In the genomic region with DNA sequence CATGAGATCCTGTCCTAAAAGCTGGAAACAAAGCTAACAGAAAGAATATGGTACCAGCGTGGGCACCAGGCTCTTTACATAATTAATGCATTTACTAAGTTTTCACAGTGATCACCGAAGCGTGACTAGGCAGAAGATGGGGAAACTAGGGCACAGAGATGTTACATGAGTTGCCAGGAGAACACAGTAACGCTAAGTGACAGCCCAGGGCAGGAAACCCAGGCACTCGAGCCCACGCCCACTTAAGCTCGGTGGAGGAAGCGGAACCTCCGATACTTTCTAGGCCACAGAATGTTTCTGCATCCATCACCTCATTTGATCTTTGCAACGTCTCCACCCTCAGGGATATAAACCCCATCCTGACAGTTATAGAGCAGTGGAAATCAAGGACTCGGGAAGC, we compare ENCODE assay signal across 29 mouse cellular contexts. TPM values are rescaled to one million over a fixed set of nuclear protein-coding genes. Genes with fewer than 3 reads are reported as not detected.
DNase-seq lines count a peak whose midpoint lies in the region; ATAC-seq lines count a peak whose summit lies in the region.
"Had no signal": no experiment of that assay in that cellular context is flagged by ENCODE, and none has a peak within 500 bp of the region (broad histone marks: within the 10 kb centered on the region; RNA-seq: fewer than 3 reads in every experiment).

No protein-coding gene starts in this region.

- peaks cover 11% of the 10 kb centered on the region for H3K4me1 ChIP-seq in embryonic facial prominence, embryonic 13.5 days
- peaks cover 30% of the 10 kb centered on the region for H3K4me1 ChIP-seq in embryonic facial prominence, embryonic 10.5 days

- DNase-seq in embryonic facial prominence, embryonic 10.5 days (ENCODE audit: low spot score) = no peak
- DNase-seq in thymus, postnatal 14 days = peak; percentile 44
- no peak for DNase-seq in thymus, postnatal 25 days
- no peak for DNase-seq in natural killer cell, adult 2 months (ENCODE audit: low spot score in 2 of 2)
- DNase-seq: cerebellum, adult 11-12 months; cerebellum, postnatal 14 days; gastrocnemius, postnatal 36 days; kidney, postnatal 25 days; layer of hippocampus, postnatal 36 days; lung, adult 18-20 months; lung, postnatal 10 days; right cerebral cortex, postnatal 14 days had no signal

- H3K27ac ChIP-seq in embryonic facial prominence, embryonic 13.5 days = no peak overlapping the region
- no peak overlapping the region for H3K27ac ChIP-seq in embryonic facial prominence, embryonic 10.5 days (replicated peaks)
- H3K27ac ChIP-seq: forebrain, embryonic 12.5 days; hindbrain, embryonic 14.5 days; layer of hippocampus, adult 2 months; limb, embryonic 13.5 days; liver, embryonic 12.5 days; midbrain, embryonic 15.5 days; neural tube, embryonic 15.5 days had no signal

- peak overlapping the region; percentile 0; the same call in 1 of the 2 replicates for H3K9ac ChIP-seq in embryonic facial prominence, embryonic 13.5 days
- H3K9ac ChIP-seq: forebrain, embryonic 12.5 days; hindbrain, embryonic 14.5 days; limb, embryonic 13.5 days; liver, embryonic 12.5 days; midbrain, embryonic 15.5 days; neural tube, embryonic 15.5 days had no signal

- H3K9me3 ChIP-seq in embryonic facial prominence, embryonic 13.5 days = no peaks in the 10 kb centered on the region
- H3K9me3 ChIP-seq in embryonic facial prominence, embryonic 10.5 days = no peaks in the 10 kb centered on the region
- H3K9me3 ChIP-seq: forebrain, embryonic 12.5 days; G1E; limb, embryonic 13.5 days; liver, embryonic 12.5 days; midbrain, embryonic 15.5 days; neural tube, embryonic 15.5 days had no signal

- WGBS in embryonic facial prominence, embryonic 13.5 days = 74% methylated on average over 11 of the region's 11 CpGs
- WGBS in embryonic facial prominence, embryonic 10.5 days = 88% methylated on average over 11 of the region's 11 CpGs

- no peak overlapping the region for H3K4me2 ChIP-seq in embryonic facial prominence, embryonic 13.5 days
- H3K4me2 ChIP-seq: forebrain, embryonic 12.5 days; hindbrain, embryonic 14.5 days; limb, embryonic 13.5 days; liver, embryonic 12.5 days; midbrain, embryonic 15.5 days; neural tube, embryonic 15.5 days had no signal

- no peak overlapping the region for H3K4me3 ChIP-seq in embryonic facial prominence, embryonic 13.5 days
- H3K4me3 ChIP-seq in embryonic facial prominence, embryonic 10.5 days = no peak overlapping the region
- H3K4me3 ChIP-seq: erythroblast, embryonic 14.5 days; forebrain, embryonic 12.5 days; layer of hippocampus, adult 2 months; limb, embryonic 13.5 days; liver, embryonic 12.5 days; midbrain, embryonic 15.5 days; myocyte; neural tube, embryonic 15.5 days had no signal

- H3K36me3 ChIP-seq in embryonic facial prominence, embryonic 13.5 days = peaks cover 92% of the 10 kb centered on the region
- peaks cover 47% of the 10 kb centered on the region for H3K36me3 ChIP-seq in embryonic facial prominence, embryonic 10.5 days (replicated peaks)
- H3K36me3 ChIP-seq: G1E; liver, embryonic 12.5 days had no signal

- ATAC-seq in embryonic facial prominence, embryonic 13.5 days (ENCODE audit: insufficient number of reproducible peaks, insufficient read depth, low FRiP score, low TSS enrichment, low read depth) = no peak
- ATAC-seq in hematopoietic stem cell, adult 5-6 weeks (replicated peaks in 1 of 2; ENCODE audit: insufficient read depth in 1 of 2, low FRiP score in 2 of 2, low TSS enrichment in 1 of 2, low read depth in 1 of 2, poor library complexity in 2 of 2, severe bottlenecking in 2 of 2) = peak; percentile 50 to 65
- ATAC-seq in neutrophil, adult 5-6 weeks (ENCODE audit: extremely low read depth, insufficient number of reproducible peaks, low FRiP score, poor library complexity, severe bottlenecking) = peak; percentile 40; the same call in 1 of the 2 replicates
- ATAC-seq in erythroblast, adult 5-6 weeks (replicated peaks; ENCODE audit: low FRiP score, poor library complexity, severe bottlenecking) = no peak
- ATAC-seq: intestine, postnatal 0 days; liver, embryonic 12.5 days; midbrain, embryonic 15.5 days; Patski had no signal

- no peaks in the 10 kb centered on the region for H3K27me3 ChIP-seq in embryonic facial prominence, embryonic 13.5 days
- H3K27me3 ChIP-seq in embryonic facial prominence, embryonic 10.5 days (replicated peaks; ENCODE audit: low read depth, poor library complexity, severe bottlenecking) = peaks cover 38% of the 10 kb centered on the region
- H3K27me3 ChIP-seq: midbrain, embryonic 15.5 days; neural tube, embryonic 15.5 days; Patski had no signal

RNA-seq across cellular contexts. Expression of a gene that starts 12.1 kb away (rescaled TPM):
- polyA plus RNA-seq in embryonic facial prominence, embryonic 13.5 days (2015; fragmentation: Nextera tagmentation; extraction: Ambion mirVana) = 9.6 and 14.7 TPM in 2 replicates
- 15.6 and 19.2 TPM in 2 replicates for polyA plus RNA-seq in embryonic facial prominence, embryonic 10.5 days (2016; fragmentation: Nextera tagmentation; extraction: Ambion mirVana)
- total RNA-seq in hematopoietic stem cell, adult 5-6 weeks (2017) = 1.3 and 3.2 TPM in 2 replicates
- 54.0 and 56.4 TPM in 2 replicates for total RNA-seq in neutrophil, adult 5-6 weeks (2017)
- total RNA-seq in erythroblast, adult 5-6 weeks (2015; ENCODE audit: low replicate concordance) = 0.96 and 5.9 TPM in 2 replicates
- total RNA-seq in erythroblast, adult 5-6 weeks (2017; ENCODE audit: low replicate concordance) = 1.5 and 2.6 TPM in 2 replicates
- polyA plus RNA-seq: erythroblast, embryonic 14.5 days; G1E had no signal

RNA-seq across cellular contexts. Expression of a gene that starts 14.7 kb away (rescaled TPM):
- 16.6 and 17.3 TPM in 2 replicates for polyA plus RNA-seq in embryonic facial prominence, embryonic 13.5 days (2015; fragmentation: Nextera tagmentation; extraction: Ambion mirVana)
- 5.3 and 5.7 TPM in 2 replicates for polyA plus RNA-seq in embryonic facial prominence, embryonic 10.5 days (2016; fragmentation: Nextera tagmentation; extraction: Ambion mirVana)
- 2.9 and 6.9 TPM in 2 replicates for total RNA-seq in hematopoietic stem cell, adult 5-6 weeks (2017)
- total RNA-seq in neutrophil, adult 5-6 weeks (2017) = 4.1 and 4.8 TPM in 2 replicates
- total RNA-seq in erythroblast, adult 5-6 weeks (2015; ENCODE audit: low replicate concordance) = not detected in 2 replicates
- 0.34 TPM in 1 of 2 replicates, not detected in the other for total RNA-seq in erythroblast, adult 5-6 weeks (2017; ENCODE audit: low replicate concordance)

RNA-seq across cellular contexts. Expression of a gene that starts 18.4 kb away (rescaled TPM):
- 983 and 1,161 TPM in 2 replicates for polyA plus RNA-seq in embryonic facial prominence, embryonic 13.5 days (2015; fragmentation: Nextera tagmentation; extraction: Ambion mirVana)
- 1,206 and 1,219 TPM in 2 replicates for polyA plus RNA-seq in embryonic facial prominence, embryonic 10.5 days (2016; fragmentation: Nextera tagmentation; extraction: Ambion mirVana)
- total RNA-seq in hematopoietic stem cell, adult 5-6 weeks (2017) = 1,707 and 1,745 TPM in 2 replicates
- total RNA-seq in neutrophil, adult 5-6 weeks (2017) = 1,086 and 1,116 TPM in 2 replicates
- total RNA-seq in erythroblast, adult 5-6 weeks (2015; ENCODE audit: low replicate concordance) = 701 and 899 TPM in 2 replicates
- total RNA-seq in erythroblast, adult 5-6 weeks (2017; ENCODE audit: low replicate concordance) = 332 and 357 TPM in 2 replicates

RNA-seq across cellular contexts. Expression of a gene that starts 21.8 kb away (rescaled TPM):
- polyA plus RNA-seq in embryonic facial prominence, embryonic 13.5 days (2015; fragmentation: Nextera tagmentation; extraction: Ambion mirVana) = 0.18 and 0.34 TPM in 2 replicates
- polyA plus RNA-seq in embryonic facial prominence, embryonic 10.5 days (2016; fragmentation: Nextera tagmentation; extraction: Ambion mirVana) = 0.07 and 0.13 TPM in 2 replicates
- total RNA-seq in hematopoietic stem cell, adult 5-6 weeks (2017) = 0.56 and 5.5 TPM in 2 replicates
- 1.2 and 2.9 TPM in 2 replicates for total RNA-seq in neutrophil, adult 5-6 weeks (2017)
- total RNA-seq in erythroblast, adult 5-6 weeks (2015; ENCODE audit: low replicate concordance) = 2.1 TPM in 1 of 2 replicates, not detected in the other
- 1.0 and 1.8 TPM in 2 replicates for total RNA-seq in erythroblast, adult 5-6 weeks (2017; ENCODE audit: low replicate concordance)

RNA-seq across cellular contexts. Expression of a gene that starts 45.2 kb away (rescaled TPM):
- 0.30 and 0.65 TPM in 2 replicates for polyA plus RNA-seq in embryonic facial prominence, embryonic 13.5 days (2015; fragmentation: Nextera tagmentation; extraction: Ambion mirVana)
- polyA plus RNA-seq in embryonic facial prominence, embryonic 10.5 days (2016; fragmentation: Nextera tagmentation; extraction: Ambion mirVana) = 0.25 and 0.47 TPM in 2 replicates
- total RNA-seq in hematopoietic stem cell, adult 5-6 weeks (2017) = not detected in 2 replicates
- 5.3 and 7.8 TPM in 2 replicates for total RNA-seq in neutrophil, adult 5-6 weeks (2017)
- total RNA-seq in erythroblast, adult 5-6 weeks (2015; ENCODE audit: low replicate concordance) = not detected in 2 replicates
- not detected in 2 replicates for total RNA-seq in erythroblast, adult 5-6 weeks (2017; ENCODE audit: low replicate concordance)
- total RNA-seq: megakaryocyte-erythroid progenitor cell, adult 5-6 weeks had no signal
- polyA plus RNA-seq: erythroblast, embryonic 14.5 days; G1E had no signal

Comparison
In these comparisons a context has a peak if more than half of its experiments do, and no peak if none do; other contexts are left out.
1. ATAC-seq: peak in hematopoietic stem cell, adult 5-6 weeks (2 of 2) and neutrophil, adult 5-6 weeks (single experiment); none in embryonic facial prominence, embryonic 13.5 days (single experiment) and erythroblast, adult 5-6 weeks (single experiment).